Mouse (Mus musculus) embryonic facial prominence, embryonic 14.5 days (tissue): ENCODE results near the gene Tmem185b. TPM values are rescaled to one million over a fixed set of nuclear protein-coding genes. Genes with fewer than 3 reads are reported as not detected.
A peak's percentile ranks its signal among the peaks of the same experiment; 100 is the strongest.

Experiments
- ATAC-seq: fragments of 200-750 bp; cut with Nextera tagmentation; 2 replicates; pipeline ENCODE4 v1.8.0; 2017; ENCODE audit warnings: low read depth, moderate number of reproducible peaks, moderate TSS enrichment
- DNase-seq: peaks from one replicate; pipeline ENCODE4 v3.0.0-alpha.2; 2015; ENCODE audit warnings: low spot score
- H3K27ac ChIP-seq: fragments of 300-500 bp; sonication (generic); replicated peaks from 2 replicates; pipeline ENCODE4 v1.5.1; 2014; ENCODE audit warnings: low read depth, mild to moderate bottlenecking, low read length, moderate library complexity
- H3K27me3 ChIP-seq: fragments of 300-500 bp; sonication (generic); replicated peaks from 2 replicates; pipeline ENCODE4 v1.6.1; 2014; ENCODE audit warnings: low read length; ENCODE audit not compliant: control insufficient read depth, insufficient read depth
- H3K36me3 ChIP-seq: fragments of 300-500 bp; sonication (generic); 2 replicates; pipeline ENCODE4 v1.6.1; 2014; ENCODE audit warnings: low read length, mixed read lengths; ENCODE audit not compliant: control insufficient read depth, insufficient read depth
- H3K4me1 ChIP-seq: fragments of 300-500 bp; sonication (generic); 2 replicates; pipeline ENCODE4 v1.6.1; 2014; ENCODE audit warnings: antibody characterized with exemption, low read length; ENCODE audit not compliant: control insufficient read depth, insufficient read depth
- H3K4me2 ChIP-seq: fragments of 300-500 bp; sonication (generic); 2 replicates; pipeline ENCODE4 v1.6.1; 2014; ENCODE audit warnings: low read depth, mild to moderate bottlenecking, low read length, moderate library complexity, mixed read lengths
- H3K4me3 ChIP-seq: fragments of 300-500 bp; sonication (generic); 2 replicates; pipeline ENCODE4 v1.5.1; 2014; ENCODE audit warnings: low read depth, mild to moderate bottlenecking, low read length
- H3K9ac ChIP-seq: fragments of 300-500 bp; sonication (generic); 2 replicates; pipeline ENCODE4 v1.6.1; 2014; ENCODE audit warnings: low read depth, mild to moderate bottlenecking, low read length, moderate library complexity, mixed read lengths
- H3K9me3 ChIP-seq: fragments of 300-500 bp; sonication (generic); 2 replicates; pipeline ENCODE4 v1.6.1; 2016; ENCODE audit warnings: low read length; ENCODE audit not compliant: control insufficient read depth
- WGBS: fragments of 180-500 bp; shearing (Covaris S2); extraction: QIAGEN DNeasy Blood & Tissue Kit; methylation state at CpG from one replicate; pipeline ENCODE4 v1.1.7; 2014; 5-methylcytosine and 5-hydroxymethylcytosine counted together
- polyA plus RNA-seq: library from polyadenylated mRNA; unstranded; fragments of >200 nt; fragmentation: Nextera tagmentation; extraction: Ambion mirVana; gene quantifications from 2 replicates; pipeline ENCODE4 v1.2.1, GENCODE M21; 2014

The Tmem185b gene
- polyA plus RNA-seq, 1 experiment from 2014 or later, result 25.3 TPM

DNA sequence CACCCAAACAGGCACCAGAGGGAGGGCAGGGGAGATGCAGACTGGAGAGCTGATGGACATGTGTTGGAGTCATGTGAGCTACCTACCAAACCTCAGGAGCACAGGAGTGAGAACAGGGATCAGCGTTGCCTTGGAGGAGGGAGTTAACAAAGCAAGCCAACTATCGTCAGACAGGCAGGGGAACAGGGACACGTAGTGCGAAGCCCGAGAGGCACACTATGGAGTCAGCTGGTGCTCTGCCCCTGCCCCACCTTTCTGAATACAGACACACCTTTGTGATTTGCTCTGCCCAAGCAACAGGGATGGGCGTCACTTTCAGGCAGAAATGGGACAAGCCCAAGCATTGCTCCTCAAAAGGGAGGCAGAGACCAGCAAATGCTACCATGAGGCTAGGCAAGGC, 11.7 kb downstream of the Tmem185b start:
- Histone ChIP-seq H3K9ac (no peak overlapping the region), H3K27ac (no peak overlapping the region), H3K4me1 (no peaks in the 10 kb centered on the region), H3K4me2 (no peak overlapping the region), H3K27me3 (no peaks in the 10 kb centered on the region), H3K9me3 (no peaks in the 10 kb centered on the region), H3K36me3 (no peaks in the 10 kb centered on the region), H3K4me3 (no peak overlapping the region)
- WGBS, result 81% methylated on average over 6 of the region's 6 CpGs
- no peak for ATAC-seq
- DNase-seq, result no peak

DNA sequence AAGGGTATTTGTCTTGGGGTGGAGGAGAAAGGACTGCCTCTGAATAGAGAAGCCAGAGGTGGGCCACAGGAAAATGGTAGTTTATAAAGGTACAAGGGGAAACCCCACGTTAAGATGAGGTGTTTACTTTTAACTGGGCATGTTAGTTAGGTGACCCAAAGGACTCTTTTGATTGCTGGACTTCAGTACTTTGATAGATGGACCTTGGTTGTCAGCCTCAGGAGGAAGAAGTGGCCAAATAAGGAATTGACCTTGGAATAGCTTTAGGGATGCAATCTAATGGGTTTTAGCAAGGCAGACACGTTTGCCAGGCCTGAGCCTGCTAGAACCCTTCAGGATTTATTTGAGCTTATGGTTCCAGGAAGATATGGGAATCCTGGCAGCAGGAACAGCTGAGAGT, 13.3 kb downstream of the Tmem185b start:
- no peaks in the 10 kb centered on the region for H3K27me3 ChIP-seq
- no peak overlapping the region for H3K27ac ChIP-seq
- ATAC-seq (no peak), DNase-seq (no peak)
- no peak overlapping the region for H3K4me3 ChIP-seq
- H3K4me1 ChIP-seq, result no peaks in the 10 kb centered on the region
- H3K4me2 ChIP-seq, result no peak overlapping the region
- no peaks in the 10 kb centered on the region for H3K36me3 ChIP-seq
- H3K9ac ChIP-seq, result no peak overlapping the region
- H3K9me3 ChIP-seq, result no peaks in the 10 kb centered on the region
- 62% methylated on average over 2 of the region's 2 CpGs for WGBS

DNA sequence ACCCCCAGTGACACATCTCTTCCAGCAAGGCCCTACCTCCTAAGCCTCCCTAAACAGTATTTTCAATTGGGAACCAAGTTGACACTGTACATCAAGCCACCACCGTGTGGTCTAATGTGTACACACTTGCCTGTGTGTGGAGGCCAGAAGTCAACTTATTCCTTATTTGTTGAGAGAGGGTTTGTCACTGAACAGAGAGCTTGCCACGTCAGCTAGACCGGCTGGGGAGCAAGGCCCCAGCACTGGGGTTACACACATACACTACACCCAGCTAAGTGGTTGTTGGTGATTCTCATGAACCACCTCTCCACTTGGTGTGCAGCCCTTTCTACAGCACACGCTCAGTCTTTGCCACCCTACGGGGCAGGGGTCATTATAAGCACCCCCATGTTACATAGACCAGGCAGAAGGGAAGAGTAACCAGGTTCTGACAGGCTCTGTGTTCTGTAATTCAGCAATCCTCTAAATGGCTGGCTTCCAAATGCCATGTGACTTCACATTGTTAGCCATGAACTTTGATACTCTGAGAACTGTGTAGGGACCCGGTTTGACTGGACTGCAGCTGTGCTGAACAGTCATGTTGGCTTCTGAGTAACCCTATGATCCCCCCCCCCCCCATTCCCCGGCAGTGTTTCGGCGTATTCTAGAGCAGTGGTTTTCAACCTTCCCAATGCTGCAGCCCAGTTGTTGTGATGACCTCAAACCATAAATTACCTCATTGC, 15.0 kb downstream of the Tmem185b start:
- ATAC-seq, result peak; percentile 89
- no peaks in the 10 kb centered on the region for H3K27me3 ChIP-seq
- H3K4me2 ChIP-seq, result no peak overlapping the region
- H3K27ac ChIP-seq, result no peak overlapping the region
- peak; percentile 85 for DNase-seq
- H3K9ac ChIP-seq, result no peak overlapping the region
- H3K4me3 ChIP-seq, result no peak overlapping the region
- H3K9me3 ChIP-seq, result no peaks in the 10 kb centered on the region
- no peaks in the 10 kb centered on the region for H3K36me3 ChIP-seq
- no peaks in the 10 kb centered on the region for H3K4me1 ChIP-seq
- 70% methylated on average over 9 of the region's 9 CpGs for WGBS

DNA sequence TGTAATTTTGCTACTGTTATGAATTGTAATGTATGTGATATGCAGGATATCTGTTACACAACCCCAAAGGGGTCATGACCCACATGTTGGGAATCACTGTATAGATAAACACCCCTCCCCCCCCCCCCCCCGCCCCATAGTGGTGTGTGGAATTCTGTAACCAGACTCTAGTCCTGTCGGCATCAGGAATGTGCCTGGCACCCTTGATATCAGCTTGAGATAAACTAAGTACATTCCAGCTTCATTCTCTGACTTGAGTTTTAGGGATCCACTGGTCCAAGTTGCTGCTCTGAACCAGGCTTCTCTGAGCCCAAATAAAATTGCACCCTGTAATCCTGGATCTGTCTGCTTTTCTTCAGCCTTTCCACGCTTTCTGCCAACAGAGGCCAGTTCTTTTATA, 15.6 kb downstream of the Tmem185b start:
- no peaks in the 10 kb centered on the region for H3K36me3 ChIP-seq

DNA sequence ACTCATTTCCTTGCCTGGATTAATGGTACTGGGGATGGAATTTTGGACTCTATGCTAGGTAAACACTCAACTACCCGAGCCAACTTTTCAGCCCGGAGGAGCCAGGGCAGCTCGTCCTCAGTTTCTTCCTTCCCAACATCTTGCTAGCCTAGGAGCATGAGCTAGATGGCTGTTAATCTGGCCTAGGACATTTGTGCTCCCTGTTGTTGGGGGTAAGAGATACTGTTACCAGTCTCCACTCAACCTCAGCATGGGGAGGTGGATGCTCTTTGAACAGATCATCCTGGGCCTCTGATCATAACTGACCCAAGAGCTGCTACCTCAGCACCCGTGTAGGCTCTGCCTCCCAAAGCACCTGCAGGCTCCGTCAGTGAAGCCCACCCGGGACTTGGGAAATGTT, 17.4 kb downstream of the Tmem185b start:
- Histone ChIP-seq H3K4me1 (no peaks in the 10 kb centered on the region), H3K9me3 (no peaks in the 10 kb centered on the region), H3K27ac (no peak overlapping the region), H3K36me3 (no peaks in the 10 kb centered on the region), H3K27me3 (no peaks in the 10 kb centered on the region), H3K4me2 (no peak overlapping the region), H3K4me3 (no peak overlapping the region), H3K9ac (no peak overlapping the region)
- WGBS, result 93% methylated on average over 6 of the region's 6 CpGs
- DNase-seq, result no peak
- no peak for ATAC-seq

More for the DNA sequence above, 15.6 kb downstream of the Tmem185b start:
- Histone ChIP-seq H3K9ac (no peak overlapping the region), H3K9me3 (no peaks in the 10 kb centered on the region), H3K4me1 (no peaks in the 10 kb centered on the region), H3K4me3 (no peak overlapping the region), H3K27me3 (no peaks in the 10 kb centered on the region), H3K4me2 (no peak overlapping the region), H3K27ac (no peak overlapping the region)
- peak; percentile 27 for DNase-seq
- peak; percentile 42 for ATAC-seq
- WGBS, result 39% methylated on average over 3 of the region's 3 CpGs

DNA sequence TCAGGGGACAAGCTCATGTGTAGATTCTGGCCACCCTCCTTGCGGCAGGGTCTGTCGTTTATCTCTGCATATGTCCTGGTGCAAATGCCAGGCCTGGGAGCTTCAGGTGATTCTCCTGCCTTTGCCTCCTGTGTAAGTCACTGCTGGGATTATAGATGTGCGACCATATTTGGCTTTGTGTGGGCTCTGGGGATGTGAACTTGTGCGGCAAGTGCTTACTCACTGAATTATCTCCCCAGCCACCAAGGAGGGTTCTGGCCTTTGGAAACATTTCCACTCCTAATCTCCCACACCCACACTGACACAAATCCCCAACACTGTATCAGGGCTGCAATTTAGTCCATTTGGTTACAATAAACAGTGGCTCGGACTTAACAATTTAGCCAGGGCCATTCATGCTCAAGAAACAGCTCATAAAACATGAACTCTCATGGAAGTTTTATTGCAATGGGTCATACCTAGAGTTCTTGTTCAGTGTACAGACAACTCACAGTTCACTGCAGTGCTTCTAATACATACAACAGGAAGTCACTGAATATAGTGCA, 18.7 kb downstream of the Tmem185b start:
- ATAC-seq, result no peak
- DNase-seq, result no peak
- 79% methylated on average over 5 of the region's 5 CpGs for WGBS

DNA sequence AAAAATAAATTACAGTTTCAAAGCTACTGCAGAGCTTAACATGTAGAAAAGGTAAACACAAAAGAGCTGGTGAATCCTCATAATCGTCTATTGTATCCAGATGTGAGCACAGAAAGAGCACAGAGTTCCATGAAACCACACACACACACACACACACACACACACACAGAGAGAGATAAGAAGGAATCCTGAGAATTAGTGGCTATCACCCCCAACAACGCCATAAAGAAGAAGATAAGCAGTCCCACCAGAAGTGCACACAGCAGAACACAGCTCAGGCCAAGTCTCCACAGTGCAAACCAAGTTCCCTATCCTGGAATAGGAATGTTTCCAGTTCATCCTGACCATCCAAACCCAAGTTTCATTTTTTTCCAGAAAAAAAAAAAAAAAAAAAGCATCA, 19.2 kb downstream of the Tmem185b start:
- Histone ChIP-seq H3K4me1 (no peaks in the 10 kb centered on the region), H3K9me3 (no peaks in the 10 kb centered on the region), H3K27me3 (no peaks in the 10 kb centered on the region), H3K27ac (no peak overlapping the region), H3K4me3 (no peak overlapping the region), H3K36me3 (no peaks in the 10 kb centered on the region), H3K9ac (no peak overlapping the region), H3K4me2 (no peak overlapping the region)
- no peak for DNase-seq
- 78% methylated on average over 2 of the region's 2 CpGs for WGBS
- no peak for ATAC-seq

More for the DNA sequence above, 18.7 kb downstream of the Tmem185b start:
- no peak overlapping the region for H3K4me3 ChIP-seq
- H3K9ac ChIP-seq, result no peak overlapping the region
- no peaks in the 10 kb centered on the region for H3K4me1 ChIP-seq
- no peaks in the 10 kb centered on the region for H3K27me3 ChIP-seq
- no peak overlapping the region for H3K4me2 ChIP-seq
- H3K9me3 ChIP-seq, result no peaks in the 10 kb centered on the region
- no peaks in the 10 kb centered on the region for H3K36me3 ChIP-seq
- H3K27ac ChIP-seq, result no peak overlapping the region

DNA sequence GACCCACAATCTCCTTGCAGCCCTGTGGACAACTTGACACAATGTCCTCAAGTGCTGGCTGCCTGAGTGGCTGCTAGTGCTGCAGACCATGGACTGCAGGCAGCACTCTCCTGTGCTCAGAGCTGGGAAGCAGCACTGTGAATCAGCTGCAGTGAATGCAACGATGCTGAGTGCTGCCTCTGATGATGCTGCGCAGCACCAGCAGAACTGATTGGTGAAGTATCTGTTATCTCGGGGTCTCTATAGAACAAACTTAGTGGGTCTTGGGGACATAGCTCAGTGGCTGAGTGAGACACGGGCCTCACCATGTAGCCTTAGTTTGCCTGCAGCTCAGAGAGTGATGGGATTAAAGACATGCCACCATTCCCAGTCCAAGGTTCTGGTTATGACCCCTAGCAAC, 19.7 kb downstream of the Tmem185b start:
- Histone ChIP-seq H3K4me3 (no peak overlapping the region), H3K4me1 (no peaks in the 10 kb centered on the region), H3K4me2 (no peak overlapping the region), H3K36me3 (no peaks in the 10 kb centered on the region), H3K27me3 (no peaks in the 10 kb centered on the region), H3K27ac (no peak overlapping the region), H3K9ac (no peak overlapping the region), H3K9me3 (no peaks in the 10 kb centered on the region)
- WGBS, result 92% methylated on average over 4 of the region's 4 CpGs
- DNase-seq (no peak), ATAC-seq (no peak)

DNA sequence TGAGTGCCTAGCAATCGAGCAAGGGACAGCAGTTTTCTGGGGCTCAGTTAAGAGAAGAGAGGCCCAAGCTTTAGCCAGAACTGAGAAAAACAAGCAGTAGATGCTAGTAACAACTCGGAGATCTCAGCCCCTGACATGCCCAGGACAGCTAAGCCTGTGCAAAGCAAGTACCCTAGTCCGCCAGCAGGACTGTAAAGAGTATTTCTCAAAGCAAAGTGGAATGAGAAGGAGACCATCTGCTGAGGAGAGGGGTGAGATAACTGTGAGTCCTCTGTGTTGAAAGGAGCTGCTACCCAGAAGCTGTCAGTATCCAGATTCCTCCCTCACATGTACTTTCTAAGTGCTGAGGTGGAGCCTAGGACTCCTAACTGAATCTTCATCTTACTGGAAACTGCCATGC, 20.5 kb downstream of the Tmem185b start:
- Histone ChIP-seq H3K9ac (no peak overlapping the region), H3K4me2 (no peak overlapping the region), H3K4me1 (no peaks in the 10 kb centered on the region), H3K27ac (no peak overlapping the region), H3K36me3 (no peaks in the 10 kb centered on the region), H3K27me3 (no peaks in the 10 kb centered on the region), H3K9me3 (no peaks in the 10 kb centered on the region), H3K4me3 (no peak overlapping the region)
- DNase-seq, result no peak
- WGBS, result 75% methylated on average over 3 of the region's 3 CpGs
- ATAC-seq, result no peak
